Mouse (Mus musculus) cortical plate, adult 2 months (tissue): ENCODE results near the gene Mmel1.

Experiments used
- CTCF ChIP-seq: fragments of 200-500 bp; IDR thresholded peaks from 2 replicates; pipeline ENCODE4 v1.5.1; 2011; ENCODE audit warnings: mild to moderate bottlenecking, control low read depth, low read length; ENCODE audit not compliant: insufficient read depth; ENCODE audit errors: extremely low read depth
- POLR2A ChIP-seq: fragments of 200-500 bp; IDR thresholded peaks from 2 replicates; pipeline ENCODE4 v1.6.1; 2011; ENCODE audit warnings: mild to moderate bottlenecking, low read length, control low read depth; ENCODE audit not compliant: insufficient read depth; ENCODE audit errors: extremely low read depth

DNA sequence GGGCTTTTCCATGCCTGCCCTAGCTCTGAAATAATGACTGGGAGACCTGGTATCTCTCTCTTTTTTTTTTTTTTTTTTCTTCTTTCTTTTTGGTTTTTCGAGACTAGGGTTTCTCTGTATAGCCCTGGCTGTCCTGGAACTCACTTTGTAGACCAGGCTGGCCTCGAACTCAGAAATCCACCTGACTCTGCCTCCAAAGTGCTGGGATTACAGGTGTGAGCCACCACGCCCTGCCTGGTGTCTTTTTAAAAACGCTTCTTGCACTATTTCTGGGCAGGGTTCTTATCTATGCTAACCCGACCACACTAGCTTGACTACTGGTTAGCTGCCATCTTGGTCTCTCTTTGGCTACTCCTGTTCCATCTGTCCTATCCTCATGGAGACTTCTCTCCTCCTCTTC is 39.1 kb downstream of the Mmel1 start:
- TF ChIP-seq CTCF (no peak), POLR2A (no peak)
